Mouse (Mus musculus) hindbrain, embryonic 15.5 days (tissue): Measurements from ENCODE around the gene Zswim8. TPM values are rescaled to one million over a fixed set of nuclear protein-coding genes. Genes with fewer than 3 reads are reported as not detected.
A peak's percentile ranks its signal among the peaks of the same experiment; 100 is the strongest.

Experiments
- ATAC-seq: fragments of 200-750 bp; cut with Nextera tagmentation; 2 replicates; pipeline ENCODE4 v1.8.0; 2017; ENCODE audit warnings: low read depth, moderate number of reproducible peaks, moderate TSS enrichment; ENCODE audit not compliant: low FRiP score
- H3K27ac ChIP-seq: fragments of 300-500 bp; sonication (generic); replicated peaks from 2 replicates; pipeline ENCODE4 v1.5.1; 2015; ENCODE audit warnings: mild to moderate bottlenecking, inconsistent platforms
- H3K27me3 ChIP-seq: fragments of 300-500 bp; sonication (generic); 2 replicates; pipeline ENCODE4 v1.6.1; 2015; ENCODE audit warnings: control low read depth, inconsistent platforms
- H3K36me3 ChIP-seq: fragments of 300-500 bp; sonication (generic); 2 replicates; pipeline ENCODE4 v1.6.1; 2015; ENCODE audit warnings: control low read depth, inconsistent platforms
- H3K4me1 ChIP-seq: fragments of 300-500 bp; sonication (generic); replicated peaks from 2 replicates; pipeline ENCODE4 v1.6.1; 2015; ENCODE audit warnings: control low read depth, inconsistent platforms
- H3K4me2 ChIP-seq: fragments of 300-500 bp; sonication (generic); 2 replicates; pipeline ENCODE4 v1.6.1; 2015; ENCODE audit warnings: moderate library complexity, mild to moderate bottlenecking, inconsistent platforms
- H3K4me3 ChIP-seq: fragments of 300-500 bp; sonication (generic); 2 replicates; pipeline ENCODE4 v1.5.1; 2015; ENCODE audit warnings: mild to moderate bottlenecking, inconsistent platforms
- H3K9ac ChIP-seq: fragments of 300-500 bp; sonication (generic); 2 replicates; pipeline ENCODE4 v1.6.1; 2015; ENCODE audit warnings: inconsistent platforms
- H3K9me3 ChIP-seq: fragments of 300-500 bp; sonication (generic); 2 replicates; pipeline ENCODE4 v1.6.1; 2016; ENCODE audit warnings: control low read depth, inconsistent platforms
- WGBS: fragments of 180-500 bp; shearing (Covaris S2); methylation state at CpG from one replicate; pipeline ENCODE4 v1.1.7; 2015; 5-methylcytosine and 5-hydroxymethylcytosine counted together
- polyA plus RNA-seq: library from polyadenylated mRNA; unstranded; fragments of >200 nt; fragmentation: Nextera tagmentation; extraction: Ambion mirVana; gene quantifications from 2 replicates; pipeline ENCODE4 v1.2.1, GENCODE M21; 2015

The Zswim8 gene
- polyA plus RNA-seq, 1 experiment from 2014 or later: 46.9 TPM

DNA sequence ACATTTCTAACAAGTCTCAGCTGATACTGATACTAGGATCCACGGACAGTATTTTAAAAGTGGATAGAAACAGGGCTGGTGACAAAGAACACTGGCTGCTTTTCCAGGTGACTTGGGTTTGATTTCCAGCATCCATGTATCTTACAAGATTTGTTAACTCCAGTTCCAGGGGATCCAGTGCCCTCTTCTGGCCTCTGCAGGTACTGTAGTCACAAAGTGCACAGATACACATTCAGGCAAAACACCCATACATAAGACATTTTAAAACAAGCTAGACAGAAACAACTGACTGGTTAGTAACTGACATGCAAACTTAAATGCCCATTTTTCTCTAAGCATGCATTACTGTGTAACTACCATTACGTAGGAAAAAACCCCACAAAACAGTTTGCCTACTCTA, 34.4 kb upstream of the Zswim8 start:
- Histone ChIP-seq H3K27me3 (peaks cover 15% of the 10 kb centered on the region), H3K9ac (no peak overlapping the region), H3K27ac (no peak overlapping the region), H3K4me3 (no peak overlapping the region), H3K4me2 (peak overlapping the region; percentile 80; the same call in 1 of the 2 replicates), H3K4me1 (peaks cover 23% of the 10 kb centered on the region), H3K9me3 (no peaks in the 10 kb centered on the region), H3K36me3 (peaks cover 17% of the 10 kb centered on the region)
- ATAC-seq: no peak
- whole genome bisulfite sequencing: 85% methylated on average over 2 of the region's 2 CpGs

DNA sequence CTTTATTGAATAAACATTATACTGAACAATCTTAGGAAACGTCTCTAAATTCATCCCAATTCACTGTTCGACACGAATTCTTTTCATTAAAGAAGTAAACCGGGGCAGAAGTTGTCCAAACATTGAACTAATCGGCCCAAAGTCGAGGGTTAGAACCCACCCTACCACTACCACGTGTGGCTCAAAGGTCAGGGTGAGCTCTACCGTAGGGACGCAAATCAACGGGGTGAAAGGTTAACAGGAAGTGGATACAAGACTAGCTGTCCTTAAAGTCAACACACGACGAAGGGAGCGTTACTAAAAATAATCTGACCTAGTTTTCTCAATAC, 33.7 kb upstream of the Zswim8 start:
- 10% methylated on average over 13 of the region's 13 CpGs for WGBS
- H3K9ac ChIP-seq: peak overlapping the region; percentile 46
- peak; percentile 77 for ATAC-seq
- peaks cover 23% of the 10 kb centered on the region for H3K4me1 ChIP-seq
- H3K27me3 ChIP-seq: peaks cover 11% of the 10 kb centered on the region; the same call in 1 of the 2 replicates
- no peaks in the 10 kb centered on the region for H3K9me3 ChIP-seq
- H3K27ac ChIP-seq: peak overlapping the region; percentile 82
- peak overlapping the region; percentile 80 for H3K4me2 ChIP-seq
- peak overlapping the region; percentile 77 for H3K4me3 ChIP-seq
- H3K36me3 ChIP-seq: peaks cover 24% of the 10 kb centered on the region

DNA sequence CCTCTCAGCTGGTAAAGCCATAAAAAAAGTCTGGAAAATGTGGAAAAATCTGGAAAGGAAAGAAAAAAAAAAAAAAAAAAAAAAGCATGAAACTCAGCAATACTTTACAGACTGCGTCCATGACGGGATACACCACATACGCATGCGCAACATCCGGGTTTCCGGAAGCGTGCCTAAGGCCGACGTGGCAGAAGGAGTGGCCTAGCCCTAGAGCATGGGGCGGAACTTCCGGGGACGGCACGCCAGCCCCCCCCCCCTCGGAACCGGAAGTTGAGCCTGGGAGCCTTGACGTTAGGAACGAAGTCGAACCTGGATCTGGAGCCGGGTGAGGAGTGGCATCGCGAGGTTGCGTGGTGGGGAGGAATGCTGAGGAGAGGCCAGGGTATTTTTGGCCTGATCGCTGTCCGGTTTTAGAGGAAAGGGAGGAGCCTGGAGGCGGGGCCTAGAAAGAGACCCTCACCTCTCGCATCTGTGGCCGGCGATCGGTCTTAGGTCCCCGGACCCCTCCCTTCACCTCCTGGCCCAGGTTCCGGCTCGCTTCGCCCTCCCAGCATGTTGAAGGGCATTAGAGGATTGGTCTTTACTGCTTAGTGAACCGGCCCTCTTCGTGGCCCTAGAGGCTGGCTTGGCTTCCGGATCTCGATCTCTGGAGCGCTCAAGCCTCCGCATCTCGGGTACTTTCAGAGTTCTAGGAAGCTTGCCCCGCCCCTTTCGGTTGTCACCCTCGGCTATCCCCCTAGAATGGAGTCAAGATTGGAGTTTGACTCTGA, 33.1 kb upstream of the Zswim8 start, which contains the start of gene Sec24c:
TSS of gene Sec24c (plus strand) at position 245 of the 770 bp plus-strand sequence.
- H3K4me3 ChIP-seq: peak within 1 kb of the TSS; percentile 77
- 0 out of 2 replicates have a peak, but pooled peaks cover 6% of the 10 kb centered on the region for H3K27me3 ChIP-seq
- peaks cover 29% of the 10 kb centered on the region for H3K36me3 ChIP-seq
- under 1% methylated on average over 43 of the region's 43 CpGs for WGBS
- peak within 1 kb of the TSS; percentile 88 for H3K27ac ChIP-seq
- peak within 1 kb of the TSS; percentile 80 for H3K4me2 ChIP-seq
- H3K4me1 ChIP-seq: peaks cover 23% of the 10 kb centered on the region
- ATAC-seq: peak; percentile 98
- no peaks in the 10 kb centered on the region for H3K9me3 ChIP-seq
- H3K9ac ChIP-seq: peak within 1 kb of the TSS; percentile 73

DNA sequence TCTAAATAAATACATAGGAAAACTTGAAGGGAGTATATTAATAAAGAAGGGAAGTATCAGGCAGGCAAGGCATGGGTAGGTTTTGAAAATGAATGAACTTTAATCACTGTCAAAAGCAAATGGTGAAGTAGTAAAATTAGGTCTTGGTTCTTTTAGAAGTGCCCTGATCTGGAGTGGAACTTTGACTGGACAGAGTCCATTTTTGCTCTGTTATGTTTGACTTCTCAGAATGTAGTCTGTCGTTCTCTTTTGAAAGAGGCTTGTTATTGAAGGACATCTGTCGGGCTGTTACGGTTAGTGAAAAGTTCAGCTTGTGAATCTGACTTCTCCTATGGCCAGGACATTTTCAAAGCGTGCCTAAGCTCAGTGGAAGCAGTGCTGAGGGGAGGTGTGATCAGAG, 29.4 kb upstream of the Zswim8 start:
- peaks cover 65% of the 10 kb centered on the region for H3K36me3 ChIP-seq
- 94% methylated on average over 4 of the region's 4 CpGs for WGBS
- H3K4me3 ChIP-seq: no peak overlapping the region
- H3K4me2 ChIP-seq: no peak overlapping the region
- H3K4me1 ChIP-seq: peaks cover 23% of the 10 kb centered on the region
- no peak for ATAC-seq
- H3K9ac ChIP-seq: no peak overlapping the region
- H3K9me3 ChIP-seq: no peaks in the 10 kb centered on the region
- H3K27me3 ChIP-seq: no peaks in the 10 kb centered on the region
- H3K27ac ChIP-seq: no peak overlapping the region

DNA sequence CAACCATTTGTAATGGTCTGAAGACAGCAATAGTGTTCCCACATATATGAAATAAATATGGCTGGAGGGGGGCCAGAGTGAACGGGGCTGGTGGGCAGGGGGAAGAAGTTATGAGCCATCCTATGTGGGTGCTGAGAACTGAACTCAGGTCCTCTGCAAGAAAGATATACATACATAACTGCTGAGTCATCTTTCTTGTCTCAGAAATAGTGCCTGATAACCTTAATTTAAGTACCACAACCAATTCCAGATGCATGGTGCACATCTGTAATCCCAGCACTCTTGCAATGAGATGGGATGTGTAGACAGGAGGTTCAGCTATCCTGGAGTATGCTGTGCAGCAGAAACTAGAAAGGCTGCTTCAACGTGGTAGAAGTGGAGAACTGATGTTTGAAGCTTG, 25.6 kb upstream of the Zswim8 start:
- ATAC-seq: no peak
- WGBS: 93% methylated on average over 2 of the region's 2 CpGs
- H3K36me3 ChIP-seq: peaks cover 95% of the 10 kb centered on the region

DNA sequence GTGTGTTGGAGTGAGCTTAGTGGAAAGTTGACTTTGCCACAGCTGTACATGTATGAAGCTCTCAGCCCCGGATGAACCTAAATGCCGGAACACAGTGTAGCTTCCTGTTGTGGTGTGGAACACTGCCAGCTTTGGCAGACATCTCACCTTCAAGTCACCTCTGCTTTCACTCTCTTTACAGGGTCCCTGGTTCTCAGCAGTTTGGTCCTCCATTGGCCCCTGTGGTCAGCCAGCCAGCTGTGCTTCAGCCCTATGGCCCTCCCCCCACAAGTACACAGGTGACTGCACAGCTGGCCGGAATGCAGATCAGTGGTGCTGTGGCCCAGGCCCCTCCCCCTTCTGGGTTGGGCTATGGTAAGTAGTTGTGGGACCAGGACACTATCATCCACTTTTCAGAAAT, 24.9 kb upstream of the Zswim8 start:
- Histone ChIP-seq H3K36me3 (peaks cover 97% of the 10 kb centered on the region), H3K4me1 (no peaks in the 10 kb centered on the region), H3K9ac (no peak overlapping the region), H3K27me3 (no peaks in the 10 kb centered on the region), H3K4me3 (no peak overlapping the region), H3K4me2 (no peak overlapping the region), H3K9me3 (no peaks in the 10 kb centered on the region), H3K27ac (no peak overlapping the region)
- 75% methylated on average over 3 of the region's 3 CpGs for WGBS
- ATAC-seq: no peak

More for the DNA sequence above, 25.6 kb upstream of the Zswim8 start:
- Histone ChIP-seq H3K4me2 (no peak overlapping the region), H3K27me3 (no peaks in the 10 kb centered on the region), H3K4me1 (peaks cover 2% of the 10 kb centered on the region; the same call in 1 of the 2 replicates), H3K27ac (no peak overlapping the region), H3K9ac (no peak overlapping the region), H3K4me3 (no peak overlapping the region), H3K9me3 (no peaks in the 10 kb centered on the region)

DNA sequence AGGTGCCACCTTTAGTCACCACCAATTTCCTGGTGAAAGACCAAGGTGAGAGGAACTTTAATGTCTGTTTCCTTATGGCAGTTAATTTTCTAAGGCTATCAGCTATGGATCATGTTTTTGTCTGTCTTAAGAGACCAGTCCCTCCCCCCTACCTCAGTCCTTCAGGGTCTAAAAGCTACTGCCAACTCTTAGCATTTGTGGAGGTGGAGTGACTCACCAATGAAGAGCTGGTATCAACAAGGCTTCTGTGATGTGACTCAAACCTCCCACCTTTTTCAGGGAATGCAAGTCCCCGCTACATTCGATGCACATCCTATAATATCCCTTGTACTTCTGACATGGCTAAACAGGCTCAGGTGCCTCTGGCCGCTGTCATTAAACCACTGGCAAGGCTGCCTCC, 20.8 kb upstream of the Zswim8 start:
- H3K36me3 ChIP-seq: peaks cover 96% of the 10 kb centered on the region
- H3K27me3 ChIP-seq: no peaks in the 10 kb centered on the region
- no peak overlapping the region for H3K4me3 ChIP-seq
- H3K9me3 ChIP-seq: no peaks in the 10 kb centered on the region
- H3K27ac ChIP-seq: no peak overlapping the region
- 98% methylated on average over 3 of the region's 3 CpGs for WGBS
- no peaks in the 10 kb centered on the region for H3K4me1 ChIP-seq
- H3K4me2 ChIP-seq: no peak overlapping the region
- no peak overlapping the region for H3K9ac ChIP-seq
- no peak for ATAC-seq

DNA sequence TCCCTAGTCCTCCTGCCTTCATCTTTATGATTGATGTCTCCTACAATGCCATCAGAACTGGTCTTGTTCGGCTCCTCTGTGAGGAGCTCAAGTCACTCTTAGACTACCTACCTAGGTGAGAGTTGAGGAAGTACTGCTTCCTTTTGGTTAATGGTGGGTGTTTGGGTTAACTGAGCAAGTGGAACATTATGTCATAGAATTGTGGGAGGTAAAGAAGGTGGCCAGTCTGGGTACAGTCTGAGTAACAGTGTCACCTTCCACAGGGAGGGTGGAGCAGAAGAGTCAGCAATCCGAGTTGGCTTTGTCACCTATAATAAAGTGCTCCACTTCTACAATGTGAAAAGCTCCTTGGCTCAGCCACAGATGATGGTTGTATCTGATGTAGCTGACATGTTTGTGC, 18.3 kb upstream of the Zswim8 start:
- H3K9ac ChIP-seq: no peak overlapping the region
- no peak overlapping the region for H3K4me3 ChIP-seq
- ATAC-seq: no peak
- 88% methylated on average over 2 of the region's 2 CpGs for WGBS
- H3K27ac ChIP-seq: no peak overlapping the region
- no peaks in the 10 kb centered on the region for H3K27me3 ChIP-seq
- no peak overlapping the region for H3K4me2 ChIP-seq
- no peaks in the 10 kb centered on the region for H3K9me3 ChIP-seq
- H3K36me3 ChIP-seq: peaks cover 95% of the 10 kb centered on the region
- peaks cover 3% of the 10 kb centered on the region; the same call in 1 of the 2 replicates for H3K4me1 ChIP-seq

DNA sequence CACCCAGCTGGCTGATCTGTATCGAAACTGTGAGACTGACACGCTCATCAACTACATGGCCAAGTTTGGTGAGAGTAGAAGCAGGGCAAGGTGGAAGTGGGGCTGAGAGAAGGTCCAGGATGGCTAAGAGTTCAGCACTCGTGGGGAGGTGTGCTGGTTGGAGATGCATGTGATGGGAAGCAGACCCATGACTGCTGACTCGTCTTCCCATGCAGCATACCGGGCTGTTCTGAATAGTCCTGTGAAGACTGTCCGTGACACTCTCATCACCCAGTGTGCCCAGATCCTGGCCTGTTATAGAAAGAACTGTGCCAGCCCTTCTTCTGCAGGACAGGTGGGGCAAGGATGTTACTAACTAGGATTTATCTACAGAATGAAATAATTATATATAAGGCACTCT, 15.6 kb upstream of the Zswim8 start:
- ATAC-seq: no peak
- Histone ChIP-seq H3K9me3 (no peaks in the 10 kb centered on the region), H3K27me3 (no peaks in the 10 kb centered on the region), H3K9ac (no peak overlapping the region), H3K4me2 (no peak overlapping the region), H3K4me1 (peaks cover 21% of the 10 kb centered on the region), H3K4me3 (no peak overlapping the region), H3K36me3 (peaks cover 67% of the 10 kb centered on the region), H3K27ac (no peak overlapping the region)
- WGBS: 92% methylated on average over 6 of the region's 6 CpGs

DNA sequence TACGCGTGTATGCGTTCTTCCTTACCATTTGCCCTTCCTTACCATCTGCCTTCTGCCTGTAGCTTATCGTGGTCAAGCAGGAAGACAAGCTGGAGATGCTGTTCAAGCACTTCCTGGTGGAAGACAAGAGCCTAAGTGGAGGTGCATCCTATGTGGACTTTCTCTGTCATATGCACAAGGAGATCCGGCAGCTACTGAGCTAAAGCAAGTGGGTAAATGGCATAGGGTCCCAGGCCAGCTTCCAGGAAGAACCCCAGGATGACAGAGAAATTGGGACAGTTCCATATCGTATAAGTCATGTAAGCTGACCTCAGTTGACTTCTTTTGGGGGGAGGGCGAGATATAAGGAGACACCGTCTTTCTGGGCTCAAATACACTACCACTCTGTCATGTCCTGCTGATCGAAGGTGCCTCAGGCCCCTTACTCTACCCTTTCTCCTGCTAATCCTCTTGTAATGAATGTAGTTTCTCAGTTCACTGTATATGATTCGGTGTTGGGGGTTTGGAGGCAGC, 13.7 kb upstream of the Zswim8 start:
- Histone ChIP-seq H3K4me2 (no peak overlapping the region), H3K27me3 (no peaks in the 10 kb centered on the region), H3K36me3 (peaks cover 53% of the 10 kb centered on the region), H3K27ac (no peak overlapping the region), H3K9me3 (no peaks in the 10 kb centered on the region), H3K4me3 (no peak overlapping the region), H3K4me1 (peaks cover 39% of the 10 kb centered on the region), H3K9ac (no peak overlapping the region)
- WGBS: 97% methylated on average over 10 of the region's 10 CpGs
- ATAC-seq: no peak

DNA sequence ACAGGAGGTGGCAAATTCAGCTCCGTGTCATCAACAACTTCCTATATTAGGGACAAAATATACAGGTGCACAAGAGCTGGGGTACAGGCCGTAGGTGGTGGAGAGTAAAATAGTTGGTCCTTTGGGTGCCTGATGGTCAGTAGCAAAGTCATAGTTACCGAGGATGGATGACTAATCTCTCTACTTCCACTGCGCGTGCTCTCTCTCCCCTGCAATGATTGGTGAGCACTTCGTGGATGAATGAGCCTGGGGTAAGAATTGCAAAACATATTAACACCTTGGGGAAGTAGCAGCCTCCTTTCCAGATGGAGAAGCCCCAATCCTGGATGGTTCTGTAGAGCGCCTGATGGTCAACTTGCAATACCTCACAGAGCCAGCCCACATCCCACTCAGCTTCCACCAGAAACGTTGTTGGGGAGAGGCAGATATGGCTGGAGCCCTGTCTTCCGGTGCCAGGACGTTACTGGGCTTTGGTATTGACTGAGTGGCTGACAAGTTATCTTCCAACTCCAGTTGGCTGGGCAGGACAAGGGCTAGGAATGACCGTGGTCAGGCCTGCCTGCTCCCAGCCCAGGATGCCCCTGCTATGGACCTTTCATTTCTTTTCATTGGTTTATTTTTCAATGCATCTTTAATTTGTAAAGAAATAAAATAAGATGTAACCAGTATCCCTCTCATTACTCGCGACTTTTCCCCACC, 13.0 kb upstream of the Zswim8 start:
- Histone ChIP-seq H3K4me3 (peak overlapping the region; percentile 77), H3K4me1 (peaks cover 46% of the 10 kb centered on the region), H3K4me2 (peak overlapping the region; percentile 79), H3K36me3 (peaks cover 47% of the 10 kb centered on the region), H3K27me3 (no peaks in the 10 kb centered on the region), H3K27ac (peak overlapping the region; percentile 97), H3K9me3 (no peaks in the 10 kb centered on the region), H3K9ac (peak overlapping the region; percentile 84)
- WGBS: 48% methylated on average over 13 of the region's 13 CpGs
- peak; percentile 0; the same call in 1 of the 2 replicates for ATAC-seq
